Mouse (Mus musculus) fat pad, adult 2 months (tissue): ENCODE results near the gene Arpc3.
"Not testable (repeated sequence)": the region's sequence is repeated elsewhere in the genome, so short reads cannot be mapped to it uniquely, and the experiment has no call there.

Source experiments
- DNase-seq: peaks from one replicate; pipeline ENCODE4 v3.0.0-alpha.2; 2011; ENCODE audit warnings: low read depth, low spot score; ENCODE audit errors: extremely low read depth

Gene Arpc3

DNA sequence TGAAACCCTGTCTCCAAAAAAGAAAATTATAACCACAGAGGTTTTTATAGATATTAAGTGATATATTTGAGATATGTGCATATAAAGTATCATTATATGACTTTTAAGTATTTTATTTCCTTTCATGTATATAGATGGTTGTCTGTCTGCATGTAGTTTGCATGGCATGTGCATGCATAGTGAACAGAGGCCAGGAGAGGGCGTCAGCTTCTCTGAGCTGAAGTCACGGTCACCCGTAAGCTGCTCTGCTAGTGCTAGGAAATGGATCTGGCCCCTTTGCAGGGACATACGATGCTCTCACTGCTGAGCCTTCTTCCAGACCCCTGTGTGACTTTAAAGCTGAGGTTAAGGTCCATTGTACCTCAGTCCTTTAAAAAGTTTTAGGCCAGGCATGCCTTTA lies 42.9 kb downstream of the Arpc3 start:
- no peak for DNase-seq

DNA sequence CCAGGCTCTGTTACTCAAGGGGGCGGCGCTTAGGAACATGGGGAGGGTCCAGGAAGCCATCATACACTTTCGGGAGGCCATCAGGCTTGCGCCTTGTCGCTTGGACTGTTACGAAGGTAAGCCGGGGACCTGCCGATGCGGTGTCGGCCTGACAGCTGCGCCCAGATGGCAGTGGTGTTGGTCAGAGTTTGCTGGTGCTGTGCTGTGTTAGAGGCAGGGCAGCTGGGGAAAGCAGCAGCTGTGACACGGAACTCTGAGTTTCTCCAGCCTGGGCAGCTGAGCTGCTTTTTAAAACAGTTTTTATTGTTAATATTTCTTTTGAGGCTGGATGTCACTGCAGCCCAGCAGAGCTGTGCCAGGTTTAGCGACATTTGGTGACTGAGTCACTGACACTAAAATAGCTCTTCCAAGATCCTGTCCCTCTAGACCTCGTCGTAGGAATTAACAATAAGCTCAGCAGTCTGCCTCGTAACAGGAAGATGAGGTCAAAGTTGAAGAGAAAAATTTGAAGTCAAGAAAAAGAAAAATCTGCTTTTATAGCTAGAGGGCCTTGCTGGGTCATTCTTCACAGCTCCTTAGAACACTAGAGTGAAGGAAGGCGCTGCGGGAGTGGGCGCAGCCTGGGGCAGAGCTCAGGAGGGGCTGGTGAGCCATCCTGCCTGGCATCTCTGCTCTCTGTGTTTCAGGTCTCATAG lies 47.9 kb downstream of the Arpc3 start:
- DNase-seq: no peak

DNA sequence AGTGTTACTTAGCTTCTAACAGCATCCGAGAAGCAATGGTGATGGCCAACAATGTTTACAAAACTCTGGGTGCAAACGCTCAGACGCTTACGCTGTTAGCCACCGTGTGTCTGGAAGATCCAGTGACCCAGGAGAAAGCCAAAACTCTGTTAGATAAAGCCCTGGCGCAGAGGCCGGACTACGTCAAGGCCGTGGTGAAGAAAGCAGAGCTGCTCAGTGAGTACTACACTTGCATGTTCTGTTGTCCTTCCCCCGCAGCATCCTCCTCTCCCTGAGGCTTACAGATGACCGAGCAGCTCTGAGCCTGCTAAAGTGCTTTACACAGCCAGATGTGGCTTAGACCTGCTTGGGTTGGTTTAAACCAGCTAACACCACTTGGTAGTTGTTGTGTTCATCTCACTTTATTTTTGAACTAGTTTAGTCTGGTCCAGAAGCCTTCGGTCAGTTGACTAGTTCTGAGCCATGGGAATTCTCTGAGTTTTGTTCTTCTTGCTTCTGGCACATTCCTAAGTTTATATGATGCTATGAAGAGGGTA lies 48.5 kb downstream of the Arpc3 start:
- DNase-seq: no peak

DNA sequence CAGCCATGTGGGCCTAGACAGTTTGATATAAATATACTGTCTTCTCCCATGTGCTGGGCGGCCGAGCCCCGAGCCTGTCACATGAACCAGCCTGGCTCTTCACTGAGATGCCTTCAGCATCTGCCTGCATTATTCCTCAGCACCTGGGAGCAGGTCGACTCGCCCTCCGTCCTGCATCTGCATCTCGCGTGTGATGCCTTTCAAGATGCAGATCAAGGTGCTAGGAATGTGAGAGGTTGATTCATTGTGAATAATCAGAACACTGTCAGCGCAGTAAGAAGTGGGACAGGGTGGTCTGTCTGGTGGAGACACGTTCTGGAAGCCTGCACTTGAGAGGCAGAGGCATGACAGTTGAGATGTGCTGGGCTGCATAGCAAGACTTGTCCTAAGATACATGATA lies 52.8 kb downstream of the Arpc3 start:
- no peak for DNase-seq

DNA sequence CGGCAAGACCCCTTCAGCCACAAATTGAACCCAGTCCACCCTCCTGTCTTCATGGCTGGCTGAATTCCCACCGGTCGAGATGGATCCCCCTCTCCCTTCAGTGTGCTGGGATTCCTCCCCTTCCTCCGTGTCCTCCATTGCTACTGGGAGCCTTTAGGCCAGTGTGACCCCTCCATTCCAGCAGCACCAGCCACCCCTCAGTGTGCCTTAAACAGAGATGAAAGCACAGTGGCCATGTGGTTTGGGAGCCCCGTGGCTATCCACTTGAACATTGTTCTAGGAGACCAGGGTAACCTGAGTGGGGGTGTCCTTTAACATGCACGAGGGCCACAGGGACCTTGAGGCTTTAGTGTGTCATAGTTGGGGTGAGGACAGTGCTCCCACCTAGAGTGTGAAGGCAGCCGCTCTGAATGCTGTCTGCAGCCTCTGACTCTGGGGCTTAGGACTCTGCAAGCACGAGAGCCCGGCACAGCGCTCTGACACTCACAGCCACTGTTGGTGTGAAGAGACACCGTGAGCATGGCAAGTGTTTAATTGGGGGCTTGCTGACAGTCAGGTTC lies 53.5 kb downstream of the Arpc3 start:
- DNase-seq: no peak

DNA sequence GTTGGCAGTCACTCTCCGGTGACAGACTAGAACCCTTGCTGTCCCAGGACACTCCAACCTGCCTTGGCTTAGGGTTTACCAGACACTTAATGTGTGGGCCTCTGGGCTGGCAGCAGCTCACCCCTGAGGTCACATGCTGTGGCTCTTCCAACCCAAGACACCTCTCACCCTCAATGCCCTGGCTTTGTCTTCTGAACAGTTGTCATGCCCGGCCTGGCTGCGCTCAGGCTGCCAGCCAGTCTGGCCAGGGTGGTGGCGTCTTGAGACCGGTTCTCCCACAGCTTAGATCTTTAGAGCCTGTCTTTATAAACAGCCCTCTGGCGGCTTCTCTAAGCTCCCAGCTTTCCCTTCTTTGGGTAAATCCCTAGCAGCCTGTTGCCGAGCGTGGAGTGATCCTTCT lies 56.2 kb downstream of the Arpc3 start:
- DNase-seq: peak; percentile 92

DNA sequence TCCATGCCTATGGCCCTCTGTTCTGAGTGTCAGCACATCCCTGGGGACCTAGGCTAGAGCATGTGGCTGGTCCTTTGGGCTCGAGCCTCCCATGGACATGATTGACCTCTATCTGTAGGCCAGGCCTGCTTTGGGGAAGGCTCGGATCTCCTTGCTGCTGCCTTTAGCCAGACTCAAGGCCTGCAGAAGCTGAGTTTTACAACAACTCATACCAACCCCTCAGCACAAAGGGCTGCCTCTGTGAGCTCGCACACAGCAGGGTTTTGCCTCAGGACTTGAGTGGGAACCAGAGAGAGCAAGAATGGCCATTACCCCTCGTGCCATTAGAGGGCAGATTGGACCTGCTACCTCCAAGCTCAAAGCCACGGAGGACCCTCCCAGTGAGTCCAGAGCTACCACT lies 57.2 kb downstream of the Arpc3 start:
- DNase-seq: no peak

DNA sequence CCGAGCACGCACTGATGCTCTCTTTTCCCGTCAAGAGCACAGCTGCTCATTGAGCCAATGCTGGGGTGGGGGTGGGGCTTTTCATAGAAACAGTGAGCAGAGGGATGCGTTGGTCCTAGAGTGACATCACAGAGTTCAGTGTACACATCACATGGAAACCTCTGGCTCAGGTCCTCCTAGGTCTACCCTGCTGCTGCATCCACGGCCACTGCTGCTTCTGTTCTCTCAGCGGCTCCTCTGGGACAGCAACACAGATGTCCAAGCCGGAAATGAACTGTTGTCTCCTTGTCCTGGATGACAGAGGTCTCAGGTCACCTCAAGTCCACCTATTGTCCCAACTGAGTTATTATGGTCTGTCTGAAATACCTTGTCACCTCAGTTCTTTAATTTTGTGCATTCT lies 58.3 kb downstream of the Arpc3 start:
- DNase-seq: no peak

DNA sequence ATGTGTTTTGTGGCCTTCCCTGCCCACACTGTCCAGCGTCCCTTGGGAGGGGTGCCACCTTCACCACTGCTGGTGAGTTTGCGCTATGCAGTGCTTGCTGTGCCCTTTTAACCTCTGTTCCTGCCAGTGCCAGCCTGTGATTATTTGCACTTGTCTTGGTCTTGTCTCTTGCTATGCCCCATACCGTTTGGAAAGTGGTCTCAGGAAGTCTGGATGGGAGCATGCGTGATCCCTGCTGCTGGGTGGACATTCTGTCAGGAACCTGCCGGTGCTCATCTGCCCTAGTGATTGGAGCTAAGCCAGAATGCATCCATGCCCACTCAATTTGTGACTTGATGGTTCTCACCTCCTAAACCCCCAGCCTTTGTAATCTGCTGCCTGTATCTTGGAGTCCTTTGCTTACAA lies 59.2 kb downstream of the Arpc3 start:
- DNase-seq: no peak

DNA sequence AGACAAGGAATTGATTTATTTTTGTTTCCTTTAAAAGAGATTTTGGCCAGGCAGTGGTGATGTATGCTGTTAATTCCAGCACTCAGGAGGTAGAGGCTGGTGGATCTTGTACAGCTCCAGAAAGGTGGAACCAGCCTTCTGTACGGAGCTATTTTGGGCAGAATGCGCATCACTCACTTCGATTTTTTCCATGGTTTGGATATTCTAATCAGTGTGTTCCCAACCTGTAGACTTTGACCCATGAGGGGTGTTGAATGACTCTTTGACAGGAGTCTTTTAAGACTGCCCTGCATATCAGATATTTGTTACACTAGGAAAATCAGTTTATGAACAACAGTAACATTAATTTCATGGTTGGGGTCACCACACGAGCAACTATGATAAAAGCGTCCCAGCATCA lies 59.6 kb downstream of the Arpc3 start:
- no peak for DNase-seq

DNA sequence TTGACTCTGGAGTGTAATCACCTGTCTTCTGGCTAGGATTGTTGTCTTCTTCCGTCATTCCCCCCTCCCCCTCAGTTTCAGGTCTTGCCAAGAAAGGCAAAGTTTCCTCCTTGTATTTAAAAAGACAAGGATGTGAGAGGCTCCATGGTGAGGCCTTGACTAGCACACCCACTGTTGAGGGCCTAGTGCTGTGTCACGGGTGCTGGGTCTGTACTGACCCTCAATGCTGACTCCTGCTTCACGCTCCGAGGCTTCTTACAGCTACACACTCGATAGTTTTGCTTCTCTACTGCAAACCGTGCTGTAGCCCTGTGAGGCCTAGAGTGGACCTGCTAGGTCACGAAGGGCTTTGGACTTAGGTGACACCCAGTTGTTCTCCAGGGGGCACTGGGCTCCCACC lies 60.5 kb downstream of the Arpc3 start:
- no peak for DNase-seq

DNA sequence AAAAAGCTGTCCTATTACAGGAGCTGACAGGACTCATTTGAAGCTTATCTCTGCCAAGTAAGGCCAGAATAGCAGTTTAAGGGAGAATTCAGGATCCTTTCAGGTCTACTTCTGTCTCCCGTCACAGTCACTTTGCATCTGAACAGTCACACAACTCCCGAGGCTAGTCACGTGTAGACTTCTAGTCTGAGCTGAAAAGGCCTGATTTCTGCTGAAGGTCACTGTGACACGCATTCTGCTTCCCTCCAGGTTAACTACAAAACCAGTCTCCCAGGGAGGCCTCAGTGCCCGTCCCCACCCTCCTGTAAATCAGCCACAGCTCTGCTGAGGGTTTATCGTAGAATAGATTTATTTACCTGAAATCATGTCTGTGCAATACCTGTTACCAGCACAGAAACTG lies 61.5 kb downstream of the Arpc3 start:
- no peak for DNase-seq

DNA sequence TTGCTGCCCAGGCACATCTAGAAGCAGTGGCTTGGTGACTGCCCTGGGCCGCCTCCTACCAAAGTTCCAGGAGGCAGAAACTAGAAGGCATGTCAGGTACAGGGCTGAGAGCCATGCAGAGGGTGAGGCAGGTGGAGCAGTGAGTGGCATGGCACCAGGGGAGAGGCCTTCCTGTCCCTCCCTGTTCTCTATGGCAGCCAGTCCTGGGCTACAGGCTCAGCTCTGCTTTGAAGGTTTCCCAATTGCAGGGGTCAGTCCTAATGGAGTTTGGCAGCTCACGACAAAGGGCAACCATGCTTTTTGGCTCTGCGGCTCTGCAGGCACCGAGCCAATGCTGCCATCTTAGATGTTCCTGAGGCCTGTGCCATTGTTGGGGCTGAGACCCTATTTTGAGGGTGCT lies 62.8 kb downstream of the Arpc3 start:
- no peak for DNase-seq

DNA sequence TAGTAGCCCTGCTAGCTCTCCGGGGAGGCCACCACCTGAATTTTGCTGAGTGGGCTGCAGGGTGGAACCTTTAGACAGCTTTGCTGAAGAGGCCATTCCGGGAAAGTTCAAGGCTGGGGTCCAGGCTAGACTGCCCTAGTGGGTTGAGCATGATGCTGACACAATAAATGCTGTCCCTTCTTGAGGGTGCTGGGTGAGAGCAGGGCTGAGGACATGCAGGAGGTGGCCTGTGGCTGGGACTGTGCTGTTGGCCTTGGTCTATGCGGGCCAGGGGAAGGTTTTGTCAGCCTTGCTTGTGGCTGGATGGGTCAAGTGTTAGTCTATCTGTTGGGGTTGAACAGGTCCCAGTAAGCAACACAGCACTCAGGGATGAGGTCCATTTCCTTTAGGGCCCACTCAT lies 63.2 kb downstream of the Arpc3 start:
- no peak for DNase-seq

DNA sequence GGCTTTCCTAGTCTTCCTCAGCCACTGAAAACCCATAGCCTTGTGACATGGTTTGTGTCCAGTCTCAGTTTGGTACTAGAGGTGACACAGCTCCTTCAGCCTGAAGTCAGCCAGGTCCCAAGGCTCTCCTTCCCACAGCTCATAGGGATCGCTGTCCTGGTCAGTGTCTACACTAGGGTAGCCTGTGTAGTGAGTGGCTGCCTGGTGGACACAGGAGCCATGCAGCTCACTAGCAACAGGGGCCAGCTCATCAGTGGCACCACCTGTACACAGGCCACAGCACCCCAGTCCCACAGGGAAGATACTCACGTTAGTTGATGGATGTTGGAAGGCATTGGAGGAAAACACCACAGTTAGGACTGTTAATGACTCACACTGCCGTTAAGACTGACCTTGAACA lies 63.9 kb downstream of the Arpc3 start:
- no peak for DNase-seq

DNA sequence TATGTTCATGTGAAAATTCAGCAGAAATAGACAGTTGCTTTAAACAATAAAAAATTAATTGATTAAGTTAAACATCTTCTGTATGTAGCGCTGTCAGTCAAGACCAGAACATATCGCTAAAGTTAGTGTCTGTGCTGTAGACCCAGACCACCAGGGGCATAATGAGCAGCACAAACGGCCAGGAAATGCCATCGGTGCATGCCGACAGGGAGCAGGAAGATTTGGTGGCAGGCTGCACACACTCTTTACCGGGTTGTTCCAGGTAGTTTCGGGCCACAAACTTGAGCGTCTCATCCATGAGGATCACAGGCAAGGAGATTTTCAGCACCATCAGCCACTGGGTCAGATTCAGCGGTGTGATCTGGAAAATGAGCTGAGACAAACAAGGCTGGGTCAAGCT lies 65.4 kb downstream of the Arpc3 start:
- DNase-seq: not testable (repeated sequence)

DNA sequence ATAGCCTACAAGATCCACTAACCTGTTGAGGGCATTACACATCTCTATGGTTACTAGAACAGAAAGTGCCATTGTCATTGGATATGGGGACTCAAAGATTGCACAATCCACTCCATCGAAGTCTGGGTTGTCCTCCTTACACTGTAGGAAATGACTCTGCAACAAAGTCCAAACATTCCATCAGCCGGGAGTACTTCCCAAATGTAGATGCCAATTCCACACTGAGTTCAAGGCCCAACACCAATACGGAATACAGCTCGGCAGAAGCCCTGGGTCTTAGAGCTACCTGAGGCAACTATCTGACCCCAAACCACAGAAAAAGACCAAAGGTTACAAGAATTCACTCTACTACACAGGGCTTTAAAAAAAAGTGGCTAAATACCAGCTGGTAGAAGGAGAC lies 66.4 kb downstream of the Arpc3 start:
- DNase-seq: no peak

DNA sequence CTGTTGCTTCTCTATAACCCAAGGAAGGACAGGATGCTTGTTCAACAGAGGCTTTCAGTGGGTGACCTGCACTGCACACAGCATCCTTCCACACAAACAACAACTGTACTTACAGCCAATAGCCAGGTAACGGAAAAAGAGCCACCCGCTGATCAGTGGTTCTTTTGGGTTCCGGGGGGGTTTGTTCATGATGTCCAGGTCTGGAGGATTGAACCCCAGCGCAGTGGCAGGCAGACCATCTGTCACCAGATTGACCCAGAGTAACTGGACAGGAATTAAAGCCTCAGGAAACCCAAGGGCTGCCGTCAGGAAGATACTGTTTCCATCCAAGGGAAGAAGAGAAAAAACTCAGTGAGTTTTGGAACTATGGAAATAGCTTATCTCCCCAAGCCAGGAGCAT lies 67.7 kb downstream of the Arpc3 start:
- DNase-seq: no peak

DNA sequence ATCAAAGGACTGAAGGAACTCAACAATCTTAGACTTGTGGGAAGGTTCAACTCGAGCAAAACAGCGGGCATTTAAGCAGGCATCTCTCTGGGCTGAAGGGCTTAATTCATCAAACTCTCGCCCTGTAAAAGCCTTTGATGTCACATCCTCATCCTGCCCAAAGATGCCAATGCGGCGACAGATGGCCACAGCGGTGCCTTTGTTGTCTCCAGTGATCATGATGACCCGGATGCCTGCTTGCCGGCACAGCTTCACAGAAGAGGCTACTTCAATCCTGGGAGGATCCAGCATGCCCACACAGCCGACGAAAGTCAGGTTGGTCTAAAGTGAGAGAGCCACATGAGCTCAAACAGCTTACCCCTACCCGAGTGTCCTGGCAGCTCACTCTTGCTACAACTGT lies 69.0 kb downstream of the Arpc3 start:
- no peak for DNase-seq

DNA sequence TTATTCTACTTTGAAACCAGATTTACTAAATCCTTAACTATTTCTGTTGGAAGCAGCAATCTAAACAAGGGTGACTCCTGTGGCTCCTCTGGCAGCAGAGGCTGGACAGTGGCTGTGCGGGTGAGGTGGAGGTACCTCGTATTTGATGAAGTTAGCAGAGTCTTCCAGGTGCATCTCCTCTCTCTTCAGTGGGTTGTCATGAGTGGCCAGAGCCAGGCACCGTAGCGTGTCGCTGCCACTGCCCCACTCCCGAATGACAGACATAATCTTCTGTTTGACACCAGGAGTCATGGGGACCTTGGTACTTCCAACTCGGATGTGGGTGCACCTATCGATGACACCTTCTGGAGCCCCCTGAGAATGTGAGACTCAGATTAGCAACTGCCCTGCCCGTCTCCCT lies 69.8 kb downstream of the Arpc3 start:
- DNase-seq: no peak
